Mouse (Mus musculus): ENCODE data around the gene Rpl9. TPM values are rescaled to one million over a fixed set of nuclear protein-coding genes. Genes with fewer than 3 reads are reported as not detected.

Rpl9 gene
- polyA plus RNA-seq (2014; fragmentation: Nextera tagmentation; extraction: Ambion mirVana), result 681 and 773 TPM in 2 replicates

DNA sequence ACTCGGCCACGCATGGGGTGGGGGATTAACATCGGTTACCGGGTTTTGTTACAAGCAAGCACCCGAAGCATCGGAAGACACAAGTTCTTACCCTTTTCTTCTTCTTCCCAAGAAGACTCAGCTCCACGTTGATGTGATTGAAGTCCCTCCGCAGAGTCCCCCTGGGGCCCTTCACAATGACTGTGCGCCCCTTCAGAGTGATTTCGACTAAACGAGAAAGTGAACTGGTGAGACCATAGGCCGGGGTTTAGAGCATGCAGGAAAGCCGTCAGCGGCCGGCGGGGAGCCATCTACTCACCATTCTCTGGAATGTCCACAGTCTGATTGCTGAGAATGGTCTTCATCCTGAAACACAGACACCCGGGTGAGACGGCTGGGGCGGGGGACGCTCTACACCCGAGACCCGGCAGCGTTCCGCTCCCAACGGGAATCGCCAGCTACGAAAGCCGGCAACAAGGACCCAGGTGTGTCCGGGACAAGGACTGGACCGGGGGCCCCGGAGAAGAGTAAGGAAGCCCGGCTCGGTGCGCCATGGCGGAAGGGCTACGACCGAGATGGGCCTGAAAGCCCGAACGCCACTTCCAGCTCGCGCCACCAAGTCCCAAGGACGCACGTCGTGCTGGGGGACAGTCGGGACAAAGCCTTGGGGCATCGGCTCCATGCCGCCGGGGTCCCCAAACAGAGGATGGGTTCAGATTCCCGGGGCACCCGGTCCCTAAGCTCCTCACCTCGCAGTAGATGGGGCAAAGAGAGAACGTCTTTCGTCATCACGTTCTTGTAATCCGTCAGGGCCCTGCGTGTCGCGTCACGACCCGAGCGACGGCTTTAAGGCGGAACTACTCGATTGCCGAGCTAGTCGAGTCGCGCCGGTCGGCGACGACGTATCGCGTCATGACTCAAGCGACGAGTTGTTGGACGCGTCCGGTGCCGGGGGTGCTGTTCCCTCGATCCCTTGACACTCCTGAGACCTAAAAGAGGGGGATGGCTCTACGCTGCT is at the start of gene Rpl9, which contains the start of gene Lias:
TSS of gene Rpl9 (minus strand) at position 797 of the 997 bp plus-strand sequence.
TSS of gene Lias (plus strand) at position 850 of the 997 bp plus-strand sequence.
- Histone ChIP-seq H3K4me2 (ENCODE audit: low read length) (peak within 1 kb of the TSS; percentile 94), H3K36me3 (ENCODE audit: control insufficient read depth, insufficient read depth, low read length) (peaks cover 54% of the 10 kb centered on the region), H3K4me3 (ENCODE audit: control insufficient read depth in 1 of 2, insufficient read depth in 1 of 2, low read depth in 1 of 2, low read length in 2 of 2) (peak within 1 kb of the TSS; percentile 84 to 91), H3K4me1 (ENCODE audit: control insufficient read depth in 2 of 2, insufficient read depth in 2 of 2, low read length in 2 of 2) (peaks cover 0 to 20% of the 10 kb centered on the region in 2 experiments), H3K9me3 (ENCODE audit: control insufficient read depth, low read length) (no peaks in the 10 kb centered on the region), H3K27me3 (ENCODE audit: control insufficient read depth, insufficient read depth, low read length) (no peaks in the 10 kb centered on the region), H3K9ac (ENCODE audit: low read length) (peak within 1 kb of the TSS; percentile 99), H3K27ac (replicated peaks in 1 of 2; ENCODE audit: control insufficient read depth in 1 of 2, insufficient read depth in 1 of 2, low read depth in 2 of 2, low read length in 2 of 2) (peak within 1 kb of the TSS; percentile 81 to 92)
- under 1% methylated on average over 83 of the region's 83 CpGs for WGBS
- peak; percentile 91 for ATAC-seq (ENCODE audit: insufficient number of reproducible peaks, insufficient read depth, low FRiP score, low read depth)

DNA sequence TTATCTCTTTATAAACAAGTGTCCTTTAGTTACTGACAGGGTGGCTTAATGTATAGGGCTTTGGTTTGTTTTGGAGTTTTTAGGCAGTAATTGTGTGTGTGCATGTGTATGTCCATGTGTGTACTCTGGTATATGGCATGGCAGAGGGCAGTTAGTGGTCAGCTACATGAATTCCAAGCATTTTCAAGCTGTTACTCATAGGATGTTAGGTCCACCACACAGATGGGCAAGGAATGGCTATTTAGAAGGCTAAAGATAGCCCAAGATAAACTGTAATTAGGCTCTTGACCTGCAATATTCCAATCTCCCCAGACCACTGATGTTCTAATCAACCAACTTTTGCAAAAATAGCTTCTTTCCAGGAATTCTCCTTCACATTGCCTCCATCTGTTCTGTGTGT is 46.8 kb upstream of the Rpl9 start:
- no peaks in the 10 kb centered on the region for H3K36me3 ChIP-seq (ENCODE audit: control insufficient read depth, insufficient read depth, low read length)
- H3K4me1 ChIP-seq (ENCODE audit: control insufficient read depth in 2 of 2, insufficient read depth in 2 of 2, low read length in 2 of 2), result peaks cover 3 to 18% of the 10 kb centered on the region in 2 experiments; a peak in 3 of 4 replicates
- no peaks in the 10 kb centered on the region for H3K27me3 ChIP-seq (ENCODE audit: control insufficient read depth, insufficient read depth, low read length)
- H3K9ac ChIP-seq (ENCODE audit: low read length), result no peak overlapping the region
- H3K27ac ChIP-seq (replicated peaks in 1 of 2; ENCODE audit: control insufficient read depth in 1 of 2, insufficient read depth in 1 of 2, low read depth in 2 of 2, low read length in 2 of 2), result no peak overlapping the region
- no peaks in the 10 kb centered on the region for H3K9me3 ChIP-seq (ENCODE audit: control insufficient read depth, low read length)
- H3K4me2 ChIP-seq (ENCODE audit: low read length), result no peak overlapping the region
- ATAC-seq (ENCODE audit: insufficient number of reproducible peaks, insufficient read depth, low FRiP score, low read depth), result no peak
- H3K4me3 ChIP-seq (ENCODE audit: control insufficient read depth in 1 of 2, insufficient read depth in 1 of 2, low read depth in 1 of 2, low read length in 2 of 2), result no peak overlapping the region

DNA sequence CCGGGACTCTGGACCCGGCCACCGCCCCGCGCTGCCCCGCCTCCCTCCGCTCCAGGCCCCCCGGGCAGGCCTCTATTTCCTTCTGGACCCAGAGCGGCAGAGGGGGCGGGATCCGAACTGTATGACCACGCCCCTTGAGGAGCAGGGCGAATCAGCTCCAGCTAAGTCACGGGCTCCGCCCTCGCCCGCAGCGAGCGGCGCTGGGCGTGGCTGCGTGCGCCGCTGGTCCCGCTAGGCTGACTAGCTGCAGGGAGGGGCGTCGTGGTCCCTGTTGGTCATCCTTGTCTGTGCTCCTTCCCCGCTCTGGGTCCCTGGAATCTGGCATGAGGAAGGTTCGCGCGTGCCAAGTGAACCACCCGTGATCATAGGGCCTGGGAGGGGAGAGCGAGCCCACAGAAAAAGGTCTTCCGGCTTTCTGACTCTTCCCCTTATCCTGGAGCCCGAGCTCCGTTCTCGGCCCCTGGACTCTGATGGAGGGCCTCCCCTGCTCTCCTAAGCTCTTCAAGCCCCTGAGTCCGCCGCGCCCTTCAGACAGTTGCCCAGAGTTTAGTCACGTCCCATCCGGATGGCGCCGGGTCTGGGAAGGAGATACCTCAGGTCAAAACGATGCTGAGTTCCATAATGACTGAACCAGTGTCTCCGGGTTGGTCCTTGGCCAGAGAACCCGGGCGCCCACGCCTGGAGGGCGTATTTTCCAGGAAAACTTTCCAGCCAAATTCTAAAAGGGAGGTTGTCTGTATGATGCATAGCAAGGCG is 44.7 kb upstream of the Rpl9 start, which contains the start of gene Ugdh:
TSS of gene Ugdh (minus strand) at position 144 of the 756 bp plus-strand sequence.
- peak within 1 kb of the TSS; percentile 91 to 92 for H3K27ac ChIP-seq (replicated peaks in 1 of 2; ENCODE audit: control insufficient read depth in 1 of 2, insufficient read depth in 1 of 2, low read depth in 2 of 2, low read length in 2 of 2)
- 0 out of 2 replicates have a peak, but pooled peaks cover 4% of the 10 kb centered on the region for H3K36me3 ChIP-seq (ENCODE audit: control insufficient read depth, insufficient read depth, low read length)
- peak; percentile 96 for ATAC-seq (ENCODE audit: insufficient number of reproducible peaks, insufficient read depth, low FRiP score, low read depth)
- peak within 1 kb of the TSS; percentile 59 to 92 for H3K4me3 ChIP-seq (ENCODE audit: control insufficient read depth in 1 of 2, insufficient read depth in 1 of 2, low read depth in 1 of 2, low read length in 2 of 2)
- peak within 1 kb of the TSS; percentile 75 for H3K9ac ChIP-seq (ENCODE audit: low read length)
- no peaks in the 10 kb centered on the region for H3K27me3 ChIP-seq (ENCODE audit: control insufficient read depth, insufficient read depth, low read length)
- under 1% methylated on average over 44 of the region's 51 CpGs for WGBS
- H3K9me3 ChIP-seq (ENCODE audit: control insufficient read depth, low read length), result no peaks in the 10 kb centered on the region
- peaks cover 3 to 22% of the 10 kb centered on the region in 2 experiments; a peak in 3 of 4 replicates for H3K4me1 ChIP-seq (ENCODE audit: control insufficient read depth in 2 of 2, insufficient read depth in 2 of 2, low read length in 2 of 2)
- H3K4me2 ChIP-seq (ENCODE audit: low read length), result peak within 1 kb of the TSS; percentile 83

DNA sequence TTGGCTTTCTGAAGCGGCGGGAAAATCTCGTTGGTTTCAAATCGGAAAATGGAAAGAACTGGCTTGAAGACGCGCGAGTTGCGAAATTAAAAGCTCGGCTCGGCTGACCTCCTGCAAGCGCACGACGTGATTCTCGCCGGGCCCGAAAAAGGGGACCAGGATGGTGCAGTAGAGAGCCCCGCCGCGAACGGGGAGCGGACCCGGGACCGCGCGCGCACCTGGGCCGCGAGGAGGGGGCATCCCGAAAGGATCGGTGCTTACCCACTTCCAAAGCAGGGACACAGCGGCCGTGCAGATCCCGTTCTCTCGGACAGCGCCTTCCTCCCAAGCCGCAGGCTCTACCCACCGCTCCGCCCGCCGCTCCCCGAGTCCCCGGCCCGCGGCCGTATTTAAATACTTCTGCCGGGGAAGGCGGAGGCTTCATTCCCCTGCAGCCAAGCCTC is 44.1 kb upstream of the Rpl9 start:
- H3K9ac ChIP-seq (ENCODE audit: low read length), result peak overlapping the region; percentile 75
- peak overlapping the region; percentile 61 to 68 for H3K27ac ChIP-seq (replicated peaks in 1 of 2; ENCODE audit: control insufficient read depth in 1 of 2, insufficient read depth in 1 of 2, low read depth in 2 of 2, low read length in 2 of 2)
- WGBS, result under 1% methylated on average over 47 of the region's 47 CpGs
- peak overlapping the region; percentile 83 for H3K4me2 ChIP-seq (ENCODE audit: low read length)
- no peaks in the 10 kb centered on the region for H3K27me3 ChIP-seq (ENCODE audit: control insufficient read depth, insufficient read depth, low read length)
- H3K36me3 ChIP-seq (ENCODE audit: control insufficient read depth, insufficient read depth, low read length), result 0 out of 2 replicates have a peak, but pooled peaks cover 4% of the 10 kb centered on the region
- H3K9me3 ChIP-seq (ENCODE audit: control insufficient read depth, low read length), result no peaks in the 10 kb centered on the region
- peaks cover 3 to 22% of the 10 kb centered on the region in 2 experiments; a peak in 3 of 4 replicates for H3K4me1 ChIP-seq (ENCODE audit: control insufficient read depth in 2 of 2, insufficient read depth in 2 of 2, low read length in 2 of 2)
- no peak for ATAC-seq (ENCODE audit: insufficient number of reproducible peaks, insufficient read depth, low FRiP score, low read depth)
- peak overlapping the region; percentile 59 to 92 for H3K4me3 ChIP-seq (ENCODE audit: control insufficient read depth in 1 of 2, insufficient read depth in 1 of 2, low read depth in 1 of 2, low read length in 2 of 2)

DNA sequence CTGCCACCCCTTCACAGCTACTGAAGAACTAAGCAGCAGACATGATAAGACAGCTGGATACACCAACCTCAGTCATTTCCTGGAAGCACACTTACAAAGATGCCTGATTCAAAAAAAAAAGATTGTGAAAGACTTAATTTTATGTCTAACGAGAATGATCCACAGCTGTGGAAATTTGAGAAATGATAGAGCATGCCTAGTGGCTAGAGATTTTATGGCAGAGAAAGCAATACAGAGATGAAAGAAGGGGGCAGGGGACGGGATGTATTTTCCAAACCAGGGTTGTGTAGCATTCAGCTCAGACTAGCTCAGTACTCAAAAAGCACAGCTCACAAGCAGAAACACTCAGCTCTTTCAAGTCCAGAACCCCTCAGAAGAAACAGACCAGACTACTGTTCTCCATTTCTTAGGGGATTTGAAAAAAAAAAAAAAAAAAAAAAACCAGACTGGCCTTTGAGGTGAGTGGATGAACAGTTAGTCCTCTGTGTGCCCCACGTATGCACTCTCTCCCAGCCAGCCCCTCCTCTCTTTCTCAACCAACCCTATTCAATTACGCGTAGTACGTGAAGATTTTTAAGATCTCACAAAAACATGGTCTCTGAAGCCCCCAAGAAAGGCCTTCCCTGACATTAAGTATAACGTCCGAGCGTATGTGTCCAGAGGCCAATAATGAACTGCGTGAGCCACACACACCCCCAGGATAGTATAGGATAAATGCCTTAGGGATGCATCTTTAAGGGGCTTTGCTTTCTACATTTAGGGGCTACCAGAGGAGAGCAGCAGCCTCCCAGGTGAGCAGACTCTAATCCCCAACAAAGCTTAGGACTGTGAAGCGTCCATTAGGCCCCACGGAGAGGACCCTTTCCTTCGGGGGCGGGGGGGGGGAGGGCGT is 43.5 kb upstream of the Rpl9 start:
- 4% methylated on average over 15 of the region's 15 CpGs for WGBS
- Histone ChIP-seq H3K27me3 (ENCODE audit: control insufficient read depth, insufficient read depth, low read length) (no peaks in the 10 kb centered on the region), H3K36me3 (ENCODE audit: control insufficient read depth, insufficient read depth, low read length) (0 out of 2 replicates have a peak, but pooled peaks cover 4% of the 10 kb centered on the region), H3K4me1 (ENCODE audit: control insufficient read depth in 2 of 2, insufficient read depth in 2 of 2, low read length in 2 of 2) (peaks cover 3 to 22% of the 10 kb centered on the region in 2 experiments; a peak in 3 of 4 replicates), H3K9ac (ENCODE audit: low read length) (peak overlapping the region; percentile 75), H3K4me2 (ENCODE audit: low read length) (peak overlapping the region; percentile 83), H3K27ac (replicated peaks in 1 of 2; ENCODE audit: control insufficient read depth in 1 of 2, insufficient read depth in 1 of 2, low read depth in 2 of 2, low read length in 2 of 2) (peak overlapping the region; percentile 61 to 68), H3K9me3 (ENCODE audit: control insufficient read depth, low read length) (no peaks in the 10 kb centered on the region), H3K4me3 (ENCODE audit: control insufficient read depth in 1 of 2, insufficient read depth in 1 of 2, low read depth in 1 of 2, low read length in 2 of 2) (peak overlapping the region; percentile 59 to 92)
- no peak for ATAC-seq (ENCODE audit: insufficient number of reproducible peaks, insufficient read depth, low FRiP score, low read depth)

DNA sequence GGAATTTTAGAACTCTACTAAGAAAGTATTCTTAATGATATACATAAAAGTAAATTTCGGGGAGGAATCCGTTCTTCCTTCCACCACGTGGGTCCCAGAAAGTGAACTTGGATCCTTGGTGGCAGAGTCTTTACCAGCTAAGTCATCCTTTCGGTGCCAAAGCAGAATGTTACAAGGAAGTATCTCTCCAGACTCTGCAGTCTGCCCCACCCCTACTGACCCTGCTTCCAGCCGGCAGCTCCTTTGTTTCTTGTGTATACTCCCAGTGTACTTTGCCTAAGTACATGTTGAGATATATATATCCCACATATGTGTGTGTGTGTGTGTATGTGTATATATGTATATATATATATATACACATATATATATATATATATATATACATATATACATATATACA is 38.2 kb upstream of the Rpl9 start:
- no peak for ATAC-seq (ENCODE audit: insufficient number of reproducible peaks, insufficient read depth, low FRiP score, low read depth)
- 83% methylated on average over 5 of the region's 5 CpGs for WGBS

More for the DNA sequence above, 38.2 kb upstream of the Rpl9 start:
- no peak overlapping the region for H3K27ac ChIP-seq (replicated peaks in 1 of 2; ENCODE audit: control insufficient read depth in 1 of 2, insufficient read depth in 1 of 2, low read depth in 2 of 2, low read length in 2 of 2)
- no peak overlapping the region for H3K4me2 ChIP-seq (ENCODE audit: low read length)
- peaks cover 0 to 11% of the 10 kb centered on the region in 2 experiments; a peak in 1 of 4 replicates for H3K4me1 ChIP-seq (ENCODE audit: control insufficient read depth in 2 of 2, insufficient read depth in 2 of 2, low read length in 2 of 2)
- H3K9me3 ChIP-seq (ENCODE audit: control insufficient read depth, low read length), result no peaks in the 10 kb centered on the region
- no peaks in the 10 kb centered on the region for H3K27me3 ChIP-seq (ENCODE audit: control insufficient read depth, insufficient read depth, low read length)
- no peak overlapping the region for H3K9ac ChIP-seq (ENCODE audit: low read length)
- peaks cover 29% of the 10 kb centered on the region for H3K36me3 ChIP-seq (ENCODE audit: control insufficient read depth, insufficient read depth, low read length)
- no peak overlapping the region for H3K4me3 ChIP-seq (ENCODE audit: control insufficient read depth in 1 of 2, insufficient read depth in 1 of 2, low read depth in 1 of 2, low read length in 2 of 2)

Data from heart, embryonic 14.5 days (tissue).